Mouse (Mus musculus) lung, postnatal 14 days (tissue): Measurements from ENCODE around the gene Irf9.
A peak's percentile ranks its signal among the peaks of the same experiment; 100 is the strongest.

Experiments used
- DNase-seq: peaks from one replicate; pipeline ENCODE4 v3.0.0; 2021

Irf9 gene

DNA sequence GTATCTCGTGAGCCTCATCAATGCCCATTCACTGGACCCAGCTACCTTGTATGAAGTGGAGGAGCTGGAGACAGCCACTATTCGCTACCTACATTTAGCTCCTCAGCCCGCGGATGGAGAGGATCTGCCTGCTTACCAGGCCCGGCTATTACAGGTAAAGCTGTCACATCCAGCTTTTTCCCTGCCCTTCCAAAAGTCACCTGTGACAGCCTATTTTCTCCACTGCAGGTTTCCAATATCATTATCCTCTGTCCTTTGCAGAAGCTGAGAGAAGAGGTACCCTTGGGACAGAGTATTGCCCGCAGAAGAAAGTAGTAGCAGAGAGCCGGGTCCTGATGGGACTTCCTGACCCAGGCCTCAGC lies at the start of gene Irf9:
Irf9 (plus strand) TSS at position 301 of the 362 bp plus-strand sequence.
- DNase-seq, result no peak

- DNase-seq, result no peak
Measured at GRCm38 (mm10) chr14:55554635-55555034, 48.7 kb upstream of the Irf9 start.

DNA sequence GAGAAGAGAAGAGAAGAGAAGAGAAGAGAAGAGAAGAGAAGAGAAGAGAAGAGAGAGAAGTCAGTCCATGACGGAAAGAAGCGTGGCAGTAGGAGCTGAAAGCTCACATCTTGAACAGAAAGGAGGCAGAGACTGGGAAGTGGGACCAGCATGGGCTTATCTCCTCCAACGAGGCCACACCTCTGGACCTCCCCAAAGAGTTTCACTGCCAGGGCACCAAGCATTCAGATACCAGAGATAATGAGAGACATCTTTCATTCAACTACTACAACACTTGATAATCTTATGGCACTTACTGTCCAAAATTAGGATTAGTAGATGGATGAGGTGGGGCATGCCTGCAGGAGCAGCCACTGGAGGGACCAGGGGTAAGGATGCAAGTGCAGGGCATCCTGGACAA lies 47.6 kb upstream of the Irf9 start:
- no peak for DNase-seq

GRCm38 (mm10) chr14:55557003-55557402 lies 46.4 kb upstream of the Irf9 start:
- peak; percentile 90 for DNase-seq

DNA sequence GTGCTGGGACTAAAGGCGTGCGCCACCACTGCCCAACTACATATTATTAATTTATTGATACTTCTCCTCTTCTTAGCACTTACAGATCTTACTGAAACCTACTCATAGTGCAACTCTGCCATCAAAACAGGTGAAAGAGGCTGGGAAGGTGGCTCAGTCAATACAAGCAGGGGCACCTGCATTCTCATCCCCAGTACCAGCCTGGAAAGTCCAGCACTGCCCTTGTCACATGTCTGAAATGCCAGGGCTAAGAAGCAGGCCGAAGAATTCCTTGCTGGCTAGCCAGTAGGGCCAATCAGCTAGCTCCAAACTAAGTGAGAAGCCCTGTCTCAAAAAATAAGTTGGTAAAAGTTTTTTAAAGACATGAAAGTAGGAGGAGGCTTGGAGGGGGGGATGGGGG lies 45.8 kb upstream of the Irf9 start:
- DNase-seq, result no peak

DNA sequence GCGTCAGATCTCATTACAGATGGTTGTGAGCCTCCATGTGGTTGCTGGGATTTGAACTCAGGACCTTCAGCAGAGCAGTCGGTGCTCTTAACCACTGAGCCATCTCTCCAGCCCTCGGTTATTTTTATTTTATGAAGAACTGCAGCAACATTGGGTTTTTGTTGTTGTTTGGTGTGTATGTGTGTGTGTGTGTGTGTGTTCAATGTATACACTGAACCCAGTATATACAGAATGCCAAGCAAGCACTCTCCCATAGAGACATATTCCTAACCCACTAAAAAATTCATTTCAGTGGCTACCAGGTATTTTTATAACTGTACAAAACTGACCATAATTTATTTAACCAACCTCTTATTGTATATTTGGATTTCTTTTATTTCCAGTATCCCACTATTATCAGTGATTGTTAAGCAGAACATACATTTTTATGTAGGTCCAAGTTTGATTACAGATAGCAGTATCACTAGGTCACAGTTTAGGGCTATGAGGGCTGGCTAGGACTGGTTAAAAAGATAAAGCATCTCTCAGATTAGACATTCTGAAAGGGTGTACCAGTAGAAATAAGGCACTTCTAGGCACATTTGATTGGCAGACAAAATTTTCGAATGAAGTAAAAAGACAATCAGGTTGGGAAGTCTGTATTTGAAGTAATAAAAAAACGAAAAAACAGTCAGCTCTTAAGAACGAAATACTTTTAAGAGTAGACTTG lies 44.5 kb upstream of the Irf9 start:
- no peak for DNase-seq

- peak; percentile 92 for DNase-seq
Measured at GRCm38 (mm10) chr14:55559799-55560201, 43.6 kb upstream of the Irf9 start, which contains the start of gene Dcaf11. Gene Dcaf11 (plus strand): TSS chr14:55560006.

DNA sequence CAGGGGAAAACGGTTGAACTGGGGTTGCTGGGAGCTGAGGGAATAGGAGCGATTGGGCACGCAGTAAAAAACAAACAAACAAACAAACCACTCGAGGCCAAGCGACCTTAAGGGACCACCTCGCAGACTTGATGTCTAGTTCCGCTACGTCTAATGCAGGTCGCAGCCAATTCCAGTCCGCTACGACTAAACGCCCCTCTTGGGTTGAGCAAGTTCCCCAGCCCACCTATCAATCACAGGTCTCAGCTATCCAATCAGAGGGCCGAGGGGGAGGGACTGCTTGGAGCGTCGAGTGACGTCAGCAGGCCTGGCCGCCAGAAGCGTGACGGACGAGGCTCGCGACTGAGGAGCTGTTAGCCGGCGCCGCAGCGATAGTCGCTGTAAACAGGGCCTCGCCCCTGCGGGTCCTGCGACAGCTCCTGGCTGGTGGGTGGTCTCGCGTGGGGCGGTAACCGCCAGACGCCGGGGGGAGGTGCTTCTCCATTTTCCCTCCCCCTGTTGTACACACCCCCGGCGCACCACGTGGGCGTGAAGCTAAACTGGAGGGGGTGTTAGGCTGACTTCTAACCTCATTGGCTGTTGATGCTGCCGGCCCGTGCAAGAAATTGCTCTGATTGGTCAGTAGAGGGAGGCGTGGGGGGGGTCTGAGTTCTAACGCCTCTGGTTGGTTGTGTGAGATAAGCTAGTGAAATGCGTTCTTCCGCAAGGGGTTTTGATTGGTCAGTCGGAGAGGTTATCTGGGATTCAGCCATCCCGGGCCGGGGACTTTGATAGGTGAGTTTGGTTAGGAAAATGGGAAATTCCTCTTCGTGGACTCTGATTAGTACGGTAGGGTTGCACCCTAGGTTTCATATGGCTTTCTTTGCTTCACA lies 42.9 kb upstream of the Irf9 start, which contains the start of gene A730061H03Rik:
A730061H03Rik (minus strand) TSS at position 205 of the 872 bp plus-strand sequence.
- DNase-seq, result peak; percentile 98

DNA sequence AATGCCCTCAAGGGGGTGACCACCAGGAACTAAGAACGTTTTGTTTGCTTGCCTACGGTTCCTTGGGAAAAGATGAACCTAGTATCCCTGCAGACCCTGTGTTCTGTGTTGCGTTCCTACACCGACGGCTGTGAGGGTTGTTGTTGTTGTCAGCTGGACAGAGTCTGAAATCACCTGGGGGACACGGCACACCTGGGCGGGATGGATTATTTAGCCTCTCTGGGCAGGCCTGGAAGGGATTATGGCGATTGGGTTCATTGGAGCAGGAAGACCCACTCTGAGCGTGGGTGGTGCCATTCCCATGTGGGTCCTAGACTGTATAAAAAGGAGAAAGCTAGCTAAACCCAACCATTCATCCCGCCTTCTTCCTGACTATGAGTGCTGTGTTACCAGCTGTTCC lies 41.5 kb upstream of the Irf9 start:
- no peak for DNase-seq

DNA sequence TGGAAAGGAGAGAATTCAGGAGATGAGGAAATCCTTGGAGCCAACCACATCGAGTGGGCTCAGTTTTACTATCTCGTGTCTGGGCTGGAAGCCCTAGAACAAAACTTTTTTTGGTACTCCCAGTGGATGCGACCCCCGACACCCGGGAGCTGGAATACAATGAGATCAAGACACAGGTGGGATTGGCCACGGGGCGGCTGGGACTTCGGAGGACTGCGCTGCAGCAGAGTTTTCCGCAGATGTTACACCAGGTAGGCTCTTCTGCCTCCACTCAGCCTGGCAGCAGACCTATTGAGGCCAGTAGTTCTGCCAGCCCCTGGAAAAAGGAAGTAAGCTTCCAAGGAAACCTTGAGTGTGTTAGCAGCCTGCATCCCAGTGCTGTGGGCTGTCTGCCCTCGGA lies 40.1 kb upstream of the Irf9 start:
- no peak for DNase-seq

GRCm38 (mm10) chr14:55565748-55566147 lies 37.6 kb upstream of the Irf9 start:
- DNase-seq, result no peak

DNA sequence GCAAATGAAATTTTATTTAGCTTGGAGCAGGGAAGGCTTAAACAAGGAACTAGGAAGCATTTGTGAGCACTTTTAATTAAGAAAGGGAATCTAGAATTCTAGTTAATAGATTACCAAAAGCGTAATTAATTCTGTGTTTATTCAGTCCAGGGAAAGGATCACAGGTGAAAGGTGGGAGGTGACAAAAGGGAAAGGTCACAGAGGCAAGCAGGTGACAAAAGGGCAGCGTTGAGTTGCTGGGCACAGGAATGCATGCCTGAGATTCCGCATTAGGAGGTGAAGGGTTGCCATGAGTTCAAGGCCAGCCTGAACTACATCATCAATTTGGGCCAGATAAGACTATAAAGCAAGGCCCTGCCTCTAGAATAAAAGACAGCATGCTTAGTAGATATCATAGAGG lies 35.9 kb upstream of the Irf9 start:
- DNase-seq, result no peak

DNA sequence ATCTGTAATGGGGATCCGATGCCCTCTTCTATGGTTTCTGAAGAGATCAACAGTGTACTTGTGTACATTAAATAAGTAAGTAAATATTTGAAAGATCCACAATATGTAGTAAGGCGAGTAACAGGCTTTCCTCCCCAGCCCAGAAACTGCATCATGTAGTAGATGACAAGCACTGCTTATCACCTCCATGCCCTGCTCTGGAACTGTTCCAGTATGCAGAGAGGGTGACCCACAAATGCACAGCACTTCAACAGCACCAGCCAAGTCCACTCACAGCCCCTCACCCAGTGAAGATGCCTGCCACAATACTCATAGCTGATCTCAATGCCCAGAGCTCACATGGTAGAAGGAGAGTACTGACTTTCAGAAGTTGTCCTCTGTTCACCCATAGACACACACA lies 32.8 kb upstream of the Irf9 start:
- no peak for DNase-seq

DNA sequence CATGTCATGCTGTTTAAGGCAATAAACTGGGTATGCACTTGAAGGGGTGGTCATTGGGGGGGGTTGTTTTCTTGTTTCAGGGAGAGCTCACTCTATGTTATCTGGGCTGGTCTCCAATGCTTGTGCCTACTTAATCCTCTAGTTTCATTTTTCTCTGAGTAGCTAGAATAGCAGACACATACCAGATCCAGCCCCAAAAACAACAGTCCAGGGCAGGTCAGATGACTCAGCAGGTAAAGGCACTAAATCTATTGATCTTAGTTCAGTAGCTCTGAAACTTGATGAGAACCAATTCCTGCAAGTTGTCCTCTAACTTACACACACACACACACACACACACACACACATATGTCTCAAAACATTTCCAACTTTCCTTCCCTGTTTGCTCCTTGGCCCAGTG lies 31.6 kb upstream of the Irf9 start:
- no peak for DNase-seq

- no peak for DNase-seq
Measured at GRCm38 (mm10) chr14:55575302-55575701, 28.1 kb upstream of the Irf9 start, which contains the start of gene Fitm1. Gene Fitm1 (plus strand): TSS chr14:55575617.

DNA sequence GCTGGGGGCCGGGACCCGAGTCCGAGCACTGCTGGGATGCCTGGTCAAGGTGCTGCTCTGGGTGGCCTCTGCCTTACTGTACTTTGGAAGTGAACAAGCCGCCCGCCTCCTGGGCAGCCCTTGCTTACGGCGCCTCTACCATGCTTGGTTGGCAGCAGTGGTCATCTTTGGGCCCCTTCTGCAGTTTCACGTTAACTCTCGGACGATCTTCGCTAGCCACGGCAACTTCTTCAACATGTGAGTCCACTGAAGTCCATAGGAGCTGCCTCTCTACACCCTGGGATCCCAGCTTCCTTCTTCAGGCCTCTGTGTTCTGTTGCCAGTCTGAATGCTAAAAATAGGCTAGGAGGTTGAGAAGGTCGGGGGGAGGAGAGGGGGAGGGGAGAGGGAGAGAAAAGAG lies 27.7 kb upstream of the Irf9 start:
- no peak for DNase-seq

DNA sequence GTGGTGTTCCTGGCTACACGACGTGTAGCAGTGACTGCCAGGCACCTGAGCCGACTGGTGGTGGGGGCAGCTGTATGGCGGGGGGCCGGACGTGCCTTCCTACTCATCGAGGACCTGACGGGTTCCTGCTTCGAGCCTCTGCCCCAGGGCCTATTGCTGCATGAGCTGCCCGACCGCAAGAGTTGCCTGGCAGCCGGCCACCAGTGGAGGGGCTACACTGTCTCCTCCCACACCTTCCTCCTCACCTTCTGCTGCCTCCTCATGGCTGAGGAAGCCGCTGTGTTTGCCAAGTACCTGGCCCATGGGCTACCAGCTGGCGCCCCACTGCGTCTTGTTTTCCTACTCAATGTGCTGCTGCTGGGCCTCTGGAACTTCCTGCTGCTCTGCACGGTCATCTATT lies 27.0 kb upstream of the Irf9 start:
- DNase-seq, result peak; percentile 52

DNA sequence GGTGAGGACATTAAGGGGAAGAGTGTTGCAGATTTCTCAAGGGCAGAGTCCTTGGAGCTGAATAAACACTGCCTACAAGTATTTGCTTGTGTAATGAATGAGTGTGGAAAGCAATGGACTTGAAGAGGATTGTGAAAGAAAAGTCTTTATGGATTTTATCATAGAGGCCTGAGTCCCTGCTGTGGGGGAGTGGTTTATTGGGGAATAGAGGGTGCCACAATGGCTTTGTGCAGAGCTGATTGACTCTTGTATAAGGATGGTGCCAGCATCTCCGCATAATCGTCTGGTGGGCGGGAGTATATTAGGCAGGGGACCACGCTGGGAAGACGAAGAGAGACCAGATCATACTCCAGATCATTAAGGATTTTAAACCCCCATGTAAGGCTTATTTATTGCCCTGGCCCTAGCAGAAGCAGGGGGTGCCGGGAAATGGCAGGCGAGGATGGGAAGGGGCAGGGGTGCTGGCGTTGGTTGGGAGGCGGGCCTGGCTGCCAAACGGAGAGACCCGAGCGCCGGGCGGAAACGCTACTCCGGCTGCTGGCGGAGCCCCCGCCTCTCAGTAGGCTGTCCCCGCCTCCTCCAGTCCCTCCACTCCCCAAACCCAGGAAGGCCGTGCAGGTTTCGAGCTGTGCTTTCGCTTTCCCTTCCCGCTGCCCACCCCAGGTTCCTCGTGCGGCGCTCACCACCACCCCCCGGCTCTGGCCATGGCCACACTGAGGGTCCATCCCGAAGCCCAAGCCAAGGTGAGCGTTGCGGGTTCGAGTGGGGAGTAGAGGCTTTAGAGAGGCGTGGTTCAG lies 25.3 kb upstream of the Irf9 start, which contains the start of gene Psme1:
Psme1 (plus strand) TSS at position 253 of the 797 bp plus-strand sequence.
- peak; percentile 83 for DNase-seq

DNA sequence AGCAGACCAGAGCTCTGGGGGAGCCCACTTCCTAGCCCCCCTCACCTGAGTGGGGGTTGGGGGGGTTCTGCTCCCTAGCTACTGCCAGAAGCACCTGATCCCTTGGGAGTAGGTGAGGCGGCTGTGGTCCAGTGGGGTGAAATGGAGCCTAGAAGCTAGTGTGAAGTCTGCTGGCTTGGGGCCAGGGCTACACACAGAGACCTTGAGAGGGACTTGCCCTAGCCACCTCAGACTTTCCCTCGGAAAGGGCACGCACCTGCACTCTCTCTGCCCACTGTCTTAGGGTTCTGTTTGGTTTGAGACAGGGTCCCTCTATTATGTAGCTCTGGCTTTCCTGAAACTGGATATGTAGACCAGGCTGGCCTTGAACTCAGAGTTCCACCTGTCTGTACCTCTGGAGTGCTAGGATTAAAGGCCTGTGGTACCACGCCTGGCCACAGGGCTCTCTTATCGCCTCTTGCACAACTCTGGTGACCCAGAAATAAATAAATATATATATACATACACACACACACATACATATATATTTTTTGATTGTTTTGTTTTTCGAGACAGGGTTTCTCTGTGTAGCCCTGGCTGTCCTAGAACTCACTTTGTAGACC lies 24.6 kb upstream of the Irf9 start:
- DNase-seq, result peak; percentile 69

DNA sequence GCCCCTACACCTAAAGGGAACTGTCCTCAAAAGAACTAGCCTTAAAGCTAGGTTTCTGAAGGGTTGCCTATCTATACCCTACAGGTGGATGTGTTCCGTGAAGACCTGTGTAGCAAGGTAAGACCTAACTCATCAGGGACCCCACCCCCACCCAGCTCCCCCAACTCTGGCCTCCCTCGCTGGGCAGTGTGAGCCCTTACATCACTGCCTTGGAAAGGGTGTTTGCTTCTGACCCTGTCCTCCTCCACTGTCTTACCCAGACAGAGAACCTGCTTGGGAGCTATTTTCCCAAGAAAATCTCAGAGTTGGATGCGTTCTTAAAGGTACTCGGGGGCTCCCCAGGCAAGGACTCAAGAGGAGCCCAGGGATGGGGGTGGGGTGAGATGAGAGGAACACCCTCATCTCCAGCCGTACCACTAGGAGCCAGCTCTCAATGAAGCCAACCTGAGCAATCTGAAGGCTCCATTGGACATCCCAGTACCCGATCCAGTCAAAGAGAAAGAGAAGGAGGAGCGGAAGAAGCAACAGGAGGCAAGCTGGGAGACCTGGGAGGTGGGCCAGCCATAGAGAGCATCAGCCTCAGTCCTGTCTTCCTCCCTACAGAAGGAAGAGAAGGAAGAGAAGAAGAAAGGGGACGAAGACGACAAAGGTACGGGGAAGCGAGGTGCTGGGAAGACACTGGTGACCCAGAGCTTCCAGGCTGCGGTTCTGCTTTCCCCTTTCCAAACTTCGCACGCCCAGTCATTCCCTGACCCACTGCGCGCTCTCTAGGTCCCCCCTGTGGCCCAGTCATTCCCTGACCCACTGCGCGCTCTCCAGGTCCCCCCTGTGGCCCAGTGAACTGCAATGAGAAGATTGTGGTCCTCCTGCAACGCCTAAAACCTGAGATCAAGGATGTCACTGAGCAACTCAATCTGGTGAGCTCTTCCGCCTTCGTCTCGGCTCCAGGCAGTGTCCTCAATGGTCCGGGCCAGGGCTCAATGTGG lies 23.6 kb upstream of the Irf9 start:
- no peak for DNase-seq

DNA sequence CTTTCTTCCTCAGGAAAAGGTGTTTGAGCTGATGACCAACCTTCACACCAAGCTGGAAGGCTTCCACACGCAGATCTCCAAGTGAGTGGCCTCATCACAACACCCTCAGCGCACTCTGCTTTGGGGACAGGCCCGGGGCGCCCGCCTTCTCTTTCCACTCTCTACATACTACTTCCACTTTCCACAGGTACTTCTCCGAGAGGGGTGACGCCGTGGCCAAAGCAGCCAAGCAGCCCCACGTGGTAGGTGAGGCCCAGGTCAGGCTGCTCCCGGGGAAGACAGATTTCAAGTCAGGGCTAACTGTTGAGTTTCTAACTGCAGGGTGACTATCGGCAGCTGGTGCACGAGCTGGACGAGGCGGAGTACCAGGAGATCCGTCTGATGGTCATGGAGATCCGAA lies 22.6 kb upstream of the Irf9 start:
- no peak for DNase-seq
